Mouse (Mus musculus) kidney, adult 2 months (tissue): ENCODE measurements around the gene Get4. TPM values are rescaled to one million over a fixed set of nuclear protein-coding genes. Genes with fewer than 3 reads are reported as not detected.
A peak's percentile ranks its signal among the peaks of the same experiment; 100 is the strongest.

ENCODE experiments used
- DNase-seq: peaks from one replicate; pipeline ENCODE4 v3.0.0; 2021
- H3K27ac ChIP-seq: fragments of 200-500 bp; 2 replicates; pipeline ENCODE4 v1.5.1; 2012; ENCODE audit warnings: low read depth, low read length, control low read depth, inconsistent platforms; ENCODE audit not compliant: insufficient read depth
- H3K27me3 ChIP-seq: fragments of 200-500 bp; replicated peaks from 2 replicates; pipeline ENCODE4 v1.6.1; 2012; ENCODE audit warnings: mild to moderate bottlenecking, moderate library complexity, low read length, inconsistent platforms; ENCODE audit not compliant: control insufficient read depth, insufficient read depth
- H3K36me3 ChIP-seq: fragments of 200-500 bp; 2 replicates; pipeline ENCODE4 v1.6.1; 2012; ENCODE audit warnings: mild to moderate bottlenecking, moderate library complexity, low read length, inconsistent platforms; ENCODE audit not compliant: control insufficient read depth, insufficient read depth
- H3K4me1 ChIP-seq: fragments of 200-500 bp; 2 replicates; pipeline ENCODE4 v1.6.1; 2011; ENCODE audit warnings: low read length; ENCODE audit not compliant: control insufficient read depth, insufficient read depth
- H3K4me3 ChIP-seq: fragments of 200-500 bp; 2 replicates; pipeline ENCODE4 v1.5.1; 2011; ENCODE audit warnings: mild to moderate bottlenecking, low read depth, low read length, control low read depth; ENCODE audit not compliant: insufficient read depth
- CTCF ChIP-seq: fragments of 200-500 bp; conservative IDR thresholded peaks from 2 replicates; pipeline ENCODE4 v1.5.1; 2011; ENCODE audit warnings: low read depth, mild to moderate bottlenecking, control low read depth, low read length, moderate library complexity, mixed read lengths; ENCODE audit not compliant: insufficient read depth, insufficient read length
- POLR2A ChIP-seq: fragments of 200-500 bp; IDR thresholded peaks from one replicate; pipeline ENCODE4 v1.6.1; 2011; ENCODE audit warnings: low read depth, low read length, control low read depth
- WGBS: fragments of 180-500 bp; shearing (Covaris S2); methylation state at CpG from one replicate; pipeline ENCODE4 v1.1.7; 2018; 5-methylcytosine and 5-hydroxymethylcytosine counted together
- polyA plus RNA-seq: library from polyadenylated mRNA; depleted of rRNA; stranded (reverse); fragments of >200 nt; gene quantifications from 2 replicates; pipeline ENCODE4 v1.2.3, GENCODE M21; 2012

Get4 gene
- polyA plus RNA-seq, 1 experiment, result 79.3 TPM

DNA sequence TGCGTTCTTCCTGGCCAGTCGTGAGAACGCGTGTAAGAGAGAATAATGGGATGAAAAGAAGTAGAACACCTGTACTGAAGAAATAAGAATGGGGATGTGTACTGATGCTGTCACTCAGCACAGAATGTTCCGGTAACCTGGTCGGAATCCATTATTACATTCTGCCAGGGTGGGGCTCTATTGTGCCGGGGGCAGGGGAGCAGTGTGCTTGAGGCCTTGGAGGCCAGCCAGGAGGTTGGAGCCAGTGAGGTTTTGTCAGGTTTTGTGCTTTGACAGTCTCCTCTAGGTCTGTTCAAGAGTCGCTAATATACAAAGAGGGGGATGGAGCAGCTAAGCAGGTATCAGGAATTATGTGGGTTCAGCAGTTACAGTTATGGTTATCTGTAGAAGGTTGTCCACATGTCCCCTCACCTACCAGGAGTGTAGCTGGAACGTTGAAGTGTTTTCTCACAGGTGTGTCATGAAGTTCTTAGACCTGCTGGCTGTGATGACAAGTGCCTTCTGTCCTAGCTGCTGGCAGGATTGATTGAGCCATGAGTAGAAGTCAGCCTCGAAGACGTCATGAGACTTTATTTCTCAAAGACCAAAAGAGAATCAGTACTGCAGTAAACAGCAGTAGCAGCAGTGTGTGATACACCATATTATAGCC lies 40.3 kb upstream of the Get4 start:
- Histone ChIP-seq H3K27ac (no peak overlapping the region), H3K27me3 (no peaks in the 10 kb centered on the region), H3K36me3 (peaks cover 2% of the 10 kb centered on the region; the same call in 1 of the 2 replicates), H3K4me3 (no peak overlapping the region), H3K4me1 (peaks cover 15% of the 10 kb centered on the region)
- 73% methylated on average over 11 of the region's 11 CpGs for WGBS
- no peak for TF ChIP-seq CTCF
- no peak for TF ChIP-seq POLR2A
- DNase-seq, result peak; percentile 33

GRCm38 (mm10) chr5:139214298-139214697 lies 37.8 kb upstream of the Get4 start:
- peaks cover 2% of the 10 kb centered on the region; the same call in 1 of the 2 replicates for H3K36me3 ChIP-seq
- H3K27me3 ChIP-seq, result no peaks in the 10 kb centered on the region
- no peak overlapping the region for H3K27ac ChIP-seq
- peaks cover 11% of the 10 kb centered on the region for H3K4me1 ChIP-seq
- no peak overlapping the region for H3K4me3 ChIP-seq
- no peak for TF ChIP-seq POLR2A
- no peak for TF ChIP-seq CTCF
- DNase-seq, result no peak

DNA sequence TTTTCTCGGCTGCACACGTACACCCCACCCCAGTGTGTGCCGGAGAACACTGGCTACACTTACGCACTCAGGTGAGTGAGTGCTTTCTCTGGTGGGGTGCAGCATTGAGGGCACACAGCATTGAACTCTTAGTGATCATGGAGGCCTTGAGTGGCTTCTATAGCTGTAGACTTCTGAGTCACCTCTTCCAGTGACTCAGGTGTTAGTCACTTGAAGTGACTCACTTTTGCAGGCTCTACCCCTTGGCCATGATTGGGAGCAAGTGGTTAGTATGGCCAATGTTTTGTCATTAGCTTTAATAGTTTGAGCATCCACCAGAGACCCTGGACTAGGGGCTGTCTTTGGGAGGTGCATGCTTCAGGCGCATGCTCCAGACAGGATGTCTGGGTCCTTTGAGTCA lies 36.9 kb upstream of the Get4 start:
- H3K27ac ChIP-seq, result no peak overlapping the region
- peaks cover 4% of the 10 kb centered on the region for H3K4me1 ChIP-seq
- no peak for DNase-seq
- no peak overlapping the region for H3K4me3 ChIP-seq
- no peaks in the 10 kb centered on the region for H3K27me3 ChIP-seq
- TF ChIP-seq POLR2A (no peak), CTCF (no peak)
- peaks cover 2% of the 10 kb centered on the region; the same call in 1 of the 2 replicates for H3K36me3 ChIP-seq
- WGBS, result 96% methylated on average over 5 of the region's 5 CpGs

GRCm38 (mm10) chr5:139216121-139216520 lies 36.0 kb upstream of the Get4 start:
- no peak for TF ChIP-seq CTCF
- no peak overlapping the region for H3K27ac ChIP-seq
- no peaks in the 10 kb centered on the region for H3K27me3 ChIP-seq
- DNase-seq, result no peak
- no peaks in the 10 kb centered on the region for H3K4me1 ChIP-seq
- 67% methylated on average over 2 of the region's 2 CpGs for WGBS
- peaks cover 2% of the 10 kb centered on the region; the same call in 1 of the 2 replicates for H3K36me3 ChIP-seq
- H3K4me3 ChIP-seq, result no peak overlapping the region

GRCm38 (mm10) chr5:139216774-139217173 lies 35.4 kb upstream of the Get4 start:
- WGBS, result 71% methylated on average over 3 of the region's 3 CpGs
- no peak for DNase-seq
- Histone ChIP-seq H3K27me3 (no peaks in the 10 kb centered on the region), H3K27ac (no peak overlapping the region), H3K4me3 (no peak overlapping the region), H3K36me3 (peaks cover 2% of the 10 kb centered on the region; the same call in 1 of the 2 replicates), H3K4me1 (no peaks in the 10 kb centered on the region)
- TF ChIP-seq CTCF (no peak), POLR2A (no peak)

DNA sequence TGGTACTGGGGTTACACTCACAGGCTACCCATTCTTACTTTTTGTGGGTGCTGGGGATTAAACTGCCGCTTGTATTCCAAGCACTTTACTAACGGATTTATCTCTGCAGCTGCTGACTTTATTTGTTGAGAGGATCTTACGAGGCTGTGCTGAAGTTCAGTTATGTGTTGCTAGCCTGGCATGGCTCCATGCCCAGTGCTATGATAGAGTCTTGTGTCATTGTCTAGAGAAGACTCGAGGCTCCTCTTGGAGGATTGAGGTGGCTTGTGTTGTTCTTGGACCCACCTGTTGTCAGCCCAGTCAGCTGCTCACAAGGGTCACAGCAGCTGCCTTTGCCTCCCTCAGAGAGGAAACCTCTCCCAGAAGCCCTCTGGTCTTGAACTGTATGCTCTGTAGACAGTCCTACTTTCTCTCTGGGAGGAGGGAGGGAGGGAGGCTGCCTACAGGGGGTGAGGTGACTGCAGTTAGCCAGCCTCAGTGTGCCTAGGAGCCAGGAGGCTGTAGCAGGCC lies 32.1 kb upstream of the Get4 start:
- 0 out of 2 replicates have a peak overlapping the region, but pooled peaks have one; percentile 31 for H3K27ac ChIP-seq
- no peak overlapping the region for H3K4me3 ChIP-seq
- no peak for TF ChIP-seq POLR2A
- no peaks in the 10 kb centered on the region for H3K4me1 ChIP-seq
- no peaks in the 10 kb centered on the region for H3K27me3 ChIP-seq
- WGBS, result 51% methylated on average over 4 of the region's 4 CpGs
- peak; percentile 43 for DNase-seq
- H3K36me3 ChIP-seq, result peaks cover 2% of the 10 kb centered on the region; the same call in 1 of the 2 replicates

- peak; percentile 70 for DNase-seq
- no peak for TF ChIP-seq POLR2A
- no peak for TF ChIP-seq CTCF
- H3K4me3 ChIP-seq, result no peak overlapping the region
- H3K4me1 ChIP-seq, result no peaks in the 10 kb centered on the region
- no peaks in the 10 kb centered on the region for H3K27me3 ChIP-seq
- WGBS, result 67% methylated on average over 4 of the region's 4 CpGs
- H3K36me3 ChIP-seq, result no peaks in the 10 kb centered on the region; the same call in 1 of the 2 replicates
- 0 out of 2 replicates have a peak overlapping the region, but pooled peaks have one; percentile 31 for H3K27ac ChIP-seq
Observed at GRCm38 (mm10) chr5:139220610-139221009, 31.5 kb upstream of the Get4 start.

GRCm38 (mm10) chr5:139223331-139223730 lies 28.8 kb upstream of the Get4 start:
- H3K4me1 ChIP-seq, result no peaks in the 10 kb centered on the region; the same call in 1 of the 2 replicates
- 96% methylated on average over 10 of the region's 10 CpGs for WGBS
- TF ChIP-seq CTCF, result no peak
- TF ChIP-seq POLR2A, result no peak
- H3K36me3 ChIP-seq, result peaks cover 4% of the 10 kb centered on the region
- DNase-seq, result no peak
- H3K27ac ChIP-seq, result no peak overlapping the region
- no peak overlapping the region for H3K4me3 ChIP-seq
- H3K27me3 ChIP-seq, result no peaks in the 10 kb centered on the region
